Mouse (Mus musculus) CH12.LX (cell line): Measurements from ENCODE around the gene Tctn1. TPM values are rescaled to one million over a fixed set of nuclear protein-coding genes. Genes with fewer than 3 reads are reported as not detected.

Source experiments
- DNase-seq: peaks from one replicate; pipeline ENCODE4 v3.0.0-alpha.2; 2013; ENCODE audit errors: extremely low read depth
- H3K27ac ChIP-seq: 2 replicates; pipeline ENCODE4 v1.5.1; 2012; ENCODE audit warnings: low read depth, mild to moderate bottlenecking, control low read depth, moderate library complexity; ENCODE audit not compliant: insufficient read depth
- H3K27me3 ChIP-seq: replicated peaks from 2 replicates; pipeline ENCODE3; 2012; ENCODE audit warnings: inconsistent platforms
- H3K36me3 ChIP-seq, 2 experiments: replicated peaks in 1 of 2; 2 replicates each; pipeline versions ENCODE3 to v1.6.1; 2012; ENCODE audit warnings: inconsistent platforms in 1 of 2, low read length in 1 of 2, mild to moderate bottlenecking in 1 of 2, mixed read lengths in 1 of 2, moderate library complexity in 1 of 2; ENCODE audit not compliant: control insufficient read depth in 1 of 2, insufficient read depth in 1 of 2
- H3K4me1 ChIP-seq, 2 experiments: 2 replicates each; pipeline ENCODE4 v1.6.1; 2012; ENCODE audit warnings: inconsistent platforms in 1 of 2, moderate library complexity in 1 of 2; ENCODE audit not compliant: insufficient read depth in 2 of 2, control insufficient read depth in 1 of 2
- H3K4me2 ChIP-seq: 2 replicates; pipeline ENCODE4 v1.6.1; 2012; ENCODE audit warnings: low read depth, mild to moderate bottlenecking, control low read depth; ENCODE audit not compliant: poor library complexity, insufficient read depth, severe bottlenecking
- H3K4me3 ChIP-seq, 3 experiments: fragments of 150-350 bp in 1 of 3; sonication (generic) in 1 of 3; replicated peaks in 1 of 3; 2 replicates each; pipeline versions ENCODE3 to v1.5.1; 2011 to 2012; ENCODE audit warnings: low read depth in 2 of 3, low read length in 2 of 3, mild to moderate bottlenecking in 2 of 3, moderate library complexity in 2 of 3, control low read depth in 1 of 3, improper control_type of control experiment in 1 of 3, inconsistent platforms in 1 of 3, mixed read lengths in 1 of 3; ENCODE audit not compliant: poor library complexity in 1 of 3
- H3K79me2 ChIP-seq: replicated peaks from 2 replicates; pipeline ENCODE4 v1.6.1; 2012; ENCODE audit warnings: mild to moderate bottlenecking, moderate library complexity; ENCODE audit not compliant: control insufficient read depth, poor library complexity, insufficient read depth, severe bottlenecking; ENCODE audit errors: extremely low read depth
- H3K9ac ChIP-seq: 2 replicates; pipeline ENCODE4 v1.6.1; 2012; ENCODE audit warnings: low read depth, mild to moderate bottlenecking, control low read depth, moderate library complexity; ENCODE audit not compliant: insufficient read depth
- H3K9me3 ChIP-seq: replicated peaks from 2 replicates; pipeline ENCODE3; 2012; ENCODE audit warnings: low read length, inconsistent platforms, mixed read lengths
- BHLHE40 ChIP-seq: IDR thresholded peaks from 2 replicates; pipeline ENCODE4 v1.6.1; 2011; ENCODE audit warnings: mild to moderate bottlenecking, low read depth, low read length, improper control_type of control experiment
- CHD2 ChIP-seq: IDR thresholded peaks from 2 replicates; pipeline ENCODE4 v1.6.1; 2011; ENCODE audit warnings: low read length, improper control_type of control experiment
- CTCF ChIP-seq, 2 experiments: IDR thresholded peaks in 1 of 2; conservative IDR thresholded peaks in 1 of 2; 2 replicates each; pipeline ENCODE4 v1.5.1; 2011 to 2012; ENCODE audit warnings: low read depth in 2 of 2, low read length in 2 of 2, improper control_type of control experiment in 1 of 2, inconsistent platforms in 1 of 2, mild to moderate bottlenecking in 1 of 2, moderate library complexity in 1 of 2
- ETS1 ChIP-seq: conservative IDR thresholded peaks from 2 replicates; pipeline ENCODE4 v1.6.1; 2012; ENCODE audit warnings: low read depth, mild to moderate bottlenecking, inconsistent platforms, low read length, improper control_type of control experiment, moderate library complexity
- GABPA ChIP-seq: IDR thresholded peaks from 2 replicates; pipeline ENCODE4 v1.6.1; 2012; ENCODE audit warnings: low read depth, low read length, improper control_type of control experiment, inconsistent platforms; ENCODE audit not compliant: insufficient replicate concordance
- HCFC1 ChIP-seq: IDR thresholded peaks from 2 replicates; pipeline ENCODE4 v1.6.1; 2012; ENCODE audit warnings: low read depth, mild to moderate bottlenecking, inconsistent platforms, low read length, improper control_type of control experiment
- IRF4 ChIP-seq: IDR thresholded peaks from 2 replicates; pipeline ENCODE4 v1.6.1; 2014; ENCODE audit warnings: low read depth, mild to moderate bottlenecking, inconsistent platforms, low read length, improper control_type of control experiment
- JUN ChIP-seq: IDR thresholded peaks from 2 replicates; pipeline ENCODE4 v1.6.1; 2011; ENCODE audit warnings: low read depth, mild to moderate bottlenecking, low read length, improper control_type of control experiment, moderate library complexity; ENCODE audit not compliant: insufficient read depth
- JUND ChIP-seq: conservative IDR thresholded peaks from 2 replicates; pipeline ENCODE4 v1.6.1; 2011; ENCODE audit warnings: low read depth, low read length, improper control_type of control experiment
- MAFK ChIP-seq: IDR thresholded peaks from 2 replicates; pipeline ENCODE4 v1.6.1; 2011; ENCODE audit warnings: low read length, improper control_type of control experiment; ENCODE audit not compliant: insufficient replicate concordance
- MEF2A ChIP-seq: IDR thresholded peaks from 2 replicates; pipeline ENCODE4 v1.6.1; 2014; ENCODE audit warnings: low read depth, mild to moderate bottlenecking, inconsistent platforms, low read length, improper control_type of control experiment, borderline replicate concordance
- MYC ChIP-seq: IDR thresholded peaks from 2 replicates; pipeline ENCODE4 v1.6.1; 2011; ENCODE audit warnings: low read depth, mild to moderate bottlenecking, improper control_type of control experiment, low read length
- NELFE ChIP-seq: IDR thresholded peaks from 2 replicates; pipeline ENCODE4 v1.6.1; 2011; ENCODE audit warnings: low read depth, low read length, improper control_type of control experiment
- NRF1 ChIP-seq: IDR thresholded peaks from 2 replicates; pipeline ENCODE4 v1.6.1; 2014; ENCODE audit warnings: low read depth, mild to moderate bottlenecking, inconsistent platforms, low read length, improper control_type of control experiment, moderate library complexity
- PAX5 ChIP-seq: IDR thresholded peaks from 2 replicates; pipeline ENCODE4 v1.6.1; 2012; ENCODE audit warnings: low read length, inconsistent platforms, mixed read lengths
- POLR2A ChIP-seq: IDR thresholded peaks from 2 replicates; pipeline ENCODE4 v1.6.1; 2011; ENCODE audit warnings: low read depth, mild to moderate bottlenecking, improper control_type of control experiment, low read length
- SIN3A ChIP-seq: IDR thresholded peaks from 2 replicates; pipeline ENCODE4 v1.6.1; 2012; ENCODE audit warnings: low read length, improper control_type of control experiment, inconsistent platforms
- SMC3 ChIP-seq: IDR thresholded peaks from 2 replicates; pipeline ENCODE4 v1.6.1; 2011; ENCODE audit warnings: low read depth, low read length, improper control_type of control experiment
- USF1 ChIP-seq: IDR thresholded peaks from 2 replicates; pipeline ENCODE4 v1.6.1; 2014; ENCODE audit warnings: low read depth, mild to moderate bottlenecking, inconsistent platforms, low read length, improper control_type of control experiment
- ZC3H11A ChIP-seq: IDR thresholded peaks from 2 replicates; pipeline ENCODE4 v1.6.1; 2012; ENCODE audit warnings: low read depth, mild to moderate bottlenecking, inconsistent platforms, low read length, improper control_type of control experiment
- ZMIZ1 ChIP-seq: IDR thresholded peaks from 2 replicates; pipeline ENCODE4 v1.6.1; 2012; ENCODE audit warnings: low read depth, mild to moderate bottlenecking, inconsistent platforms, low read length, improper control_type of control experiment
- ZNF384 ChIP-seq: IDR thresholded peaks from 2 replicates; pipeline ENCODE4 v1.6.1; 2012; ENCODE audit warnings: low read depth, low read length, improper control_type of control experiment, inconsistent platforms
- dilution Hi-C: fragments of 300-500 bp; cut with MboI; formaldehyde crosslinking; loops from 2 replicates; pipeline ENCODE4 v1.14.3; 2020; ENCODE audit warnings: low sequenced_read_pairs; ENCODE audit not compliant: extremely low pct_unique_long_range_greater_than_20kb, extremely low pct_ligation_motif_present
- in situ Hi-C: fragments of 300-500 bp; cut with MboI; formaldehyde crosslinking; loops from 3 replicates; pipeline ENCODE4 v1.14.3; 2019; ENCODE audit warnings: low sequenced_read_pairs, low pct_ligation_motif_present, low pct_unique_long_range_greater_than_20kb, mixed read lengths
- polyA plus RNA-seq: library from polyadenylated mRNA; unstranded; fragments of >175 nt; gene quantifications from 2 replicates; pipeline ENCODE4 v1.2.1, GENCODE M21; 2012; ENCODE audit warnings: low read depth; ENCODE audit not compliant: insufficient read length
- total RNA-seq, 2 experiments: library from RNA; depleted of rRNA; stranded (reverse); fragments of 300-350 nt in 1 of 2; fragments of >200 nt in 1 of 2; gene quantifications; 2 replicates each; pipeline ENCODE4 v1.2.3; 2012 to 2014

The Tctn1 gene
- total and polyA plus RNA-seq, 3 experiments = 2.9 to 8.8 (median 3.7) TPM

DNA sequence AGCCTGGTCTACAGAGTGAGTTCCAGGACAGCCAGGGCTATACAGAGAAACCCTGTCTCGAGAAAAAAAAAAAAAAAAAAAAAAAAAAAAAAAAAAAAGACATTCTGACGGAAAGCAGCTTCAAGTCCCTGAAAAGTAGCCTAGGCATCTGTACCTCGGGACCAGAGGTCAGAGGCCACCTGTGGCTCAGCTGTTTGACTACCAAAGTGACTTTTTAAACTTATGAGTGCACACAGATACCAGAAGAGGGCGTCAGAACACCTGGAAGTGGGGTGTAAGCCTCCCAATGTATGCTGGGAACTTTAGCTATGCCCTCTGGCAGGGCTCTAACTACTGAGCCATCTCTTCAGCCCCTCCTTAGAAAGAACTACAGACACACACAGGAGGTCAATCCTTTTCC is 71.9 kb downstream of the Tctn1 start (continued):
- TF ChIP-seq BHLHE40 (no peak; the same call in 1 of the 2 replicates), MAFK (no peak), GABPA (no peak), ZNF384 (peak; percentile 73)

DNA sequence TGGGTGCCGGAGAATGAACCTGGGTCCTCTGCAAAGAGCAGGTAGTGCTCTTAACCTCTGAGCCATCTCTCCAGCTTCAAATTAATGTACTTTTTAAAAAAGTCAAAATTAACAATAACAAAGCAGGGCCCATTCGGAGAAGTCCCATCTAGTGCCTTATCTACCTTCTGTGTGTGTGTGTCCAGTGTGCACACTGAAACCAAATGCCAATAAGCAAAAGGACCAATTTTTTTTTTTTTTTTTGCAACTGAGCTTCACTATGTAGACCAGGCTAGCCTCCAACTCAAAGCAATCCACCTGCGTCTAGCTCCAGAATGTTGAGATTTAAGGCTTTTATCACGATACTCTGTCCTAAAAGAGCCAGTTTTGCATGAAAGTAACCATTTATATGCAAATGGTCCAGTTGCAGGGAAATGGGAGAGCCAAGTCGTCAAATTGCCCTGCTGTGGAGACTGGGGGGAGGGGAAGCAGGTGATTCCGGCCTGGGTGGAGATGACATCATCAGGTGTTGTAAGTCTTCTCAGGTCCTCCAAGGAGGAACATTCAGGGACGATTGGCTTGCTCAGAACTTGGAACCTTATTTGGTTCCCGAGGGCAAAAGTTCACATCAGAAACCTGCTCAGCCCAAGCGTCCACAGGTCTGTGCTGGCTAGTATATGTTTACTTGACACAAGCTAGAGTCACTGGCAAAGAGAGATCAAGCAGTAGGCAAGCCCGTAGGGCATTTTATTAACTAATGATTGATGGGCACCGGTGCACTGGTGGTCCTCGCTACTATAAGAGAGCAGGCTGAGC is 72.8 kb downstream of the Tctn1 start:
- H3K9ac ChIP-seq = no peak overlapping the region
- H3K4me3 ChIP-seq = no peak overlapping the region
- no peaks in the 10 kb centered on the region for H3K27me3 ChIP-seq
- no peak overlapping the region for H3K27ac ChIP-seq
- no peak for DNase-seq
- peaks cover 7 to 30% of the 10 kb centered on the region in 2 experiments for H3K4me1 ChIP-seq
- in situ Hi-C loops = no loop called here
- H3K79me2 ChIP-seq = no peaks in the 10 kb centered on the region
- no peaks in the 10 kb centered on the region for H3K9me3 ChIP-seq
- TF ChIP-seq POLR2A = no peak
- 0 out of 2 replicates have a peak, but pooled peaks have one; percentile 24 for TF ChIP-seq CHD2
- no peak for TF ChIP-seq SIN3A
- TF ChIP-seq, all 38 proteins: peak for 1
- dilution Hi-C loops = no loop called here
- Histone ChIP-seq H3K4me2 (no peak overlapping the region), H3K36me3 (no peaks in the 10 kb centered on the region)

DNA sequence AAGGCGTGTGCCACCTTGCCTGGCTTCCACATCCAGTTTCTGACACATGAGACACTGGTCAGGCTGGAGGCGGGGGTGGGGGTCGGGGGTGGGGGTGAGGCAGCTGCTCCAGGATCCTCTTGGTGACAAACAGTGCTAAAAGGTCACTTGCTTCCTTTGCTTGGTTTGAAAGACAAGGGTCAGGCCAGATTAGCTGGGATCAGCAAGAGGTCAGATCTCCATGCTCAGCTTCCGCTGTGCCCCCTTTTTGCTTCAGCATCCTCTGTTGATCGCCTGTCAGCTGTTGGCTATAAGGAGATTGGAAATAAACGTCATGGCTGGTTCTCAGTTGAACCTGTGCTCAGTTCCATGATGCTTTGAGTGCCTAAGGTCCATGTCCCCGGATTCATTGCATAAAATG is 73.8 kb downstream of the Tctn1 start:
- Histone ChIP-seq H3K4me2 (no peak overlapping the region), H3K9me3 (peaks cover under 1% of the 10 kb centered on the region), H3K36me3 (no peaks in the 10 kb centered on the region), H3K27me3 (no peaks in the 10 kb centered on the region), H3K4me3 (no peak overlapping the region), H3K9ac (no peak overlapping the region), H3K79me2 (no peaks in the 10 kb centered on the region), H3K27ac (no peak overlapping the region), H3K4me1 (peaks cover 7 to 30% of the 10 kb centered on the region in 2 experiments)
- dilution Hi-C loops = no loop called here
- no peak for TF ChIP-seq ZMIZ1
- TF ChIP-seq PAX5 = no peak
- no peak for TF ChIP-seq JUN
- no peak for TF ChIP-seq MYC
- in situ Hi-C loops = no loop called here
- DNase-seq = no peak

DNA sequence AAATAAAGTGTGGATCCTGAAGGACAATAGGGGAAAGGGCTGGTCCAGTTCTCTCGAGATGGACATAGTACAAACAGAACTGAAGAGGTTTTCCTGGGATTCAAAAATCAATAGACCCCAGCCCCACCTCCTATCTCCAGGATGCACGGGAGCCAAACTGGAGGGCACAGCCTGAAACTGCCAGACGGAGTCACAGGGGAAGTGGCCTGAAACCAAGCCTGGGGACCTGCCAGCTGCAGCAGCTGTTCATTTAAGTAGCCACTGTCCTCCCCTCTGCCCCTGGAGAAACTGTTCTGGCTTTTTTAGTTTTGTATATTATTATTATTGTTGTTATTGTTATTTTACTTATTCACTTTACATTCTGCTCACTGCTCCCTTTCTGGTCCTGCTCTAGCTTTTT is 75.1 kb downstream of the Tctn1 start:
- H3K27me3 ChIP-seq = no peaks in the 10 kb centered on the region
- TF ChIP-seq ZC3H11A (no peak), GABPA (no peak), SIN3A (no peak), HCFC1 (no peak), CHD2 (no peak), JUN (no peak), MEF2A (no peak), JUND (no peak), NELFE (no peak), ETS1 (no peak), SMC3 (no peak), MYC (no peak), USF1 (no peak), CTCF (conservative IDR thresholded peaks at IDR 0.05 in 1 of 2, IDR thresholded peaks at IDR 0.05 in 1 of 2; ENCODE audit: low read depth in 2 of 2, low read length in 2 of 2) (no peak), IRF4 (no peak), ZMIZ1 (no peak), NRF1 (no peak)

More for the DNA sequence above, 75.1 kb downstream of the Tctn1 start:
- Histone ChIP-seq H3K27ac (no peak overlapping the region), H3K9ac (no peak overlapping the region), H3K4me3 (no peak overlapping the region), H3K4me2 (no peak overlapping the region), H3K36me3 (no peaks in the 10 kb centered on the region), H3K4me1 (peaks cover 7 to 34% of the 10 kb centered on the region in 2 experiments), H3K79me2 (no peaks in the 10 kb centered on the region), H3K9me3 (peaks cover 11% of the 10 kb centered on the region)
- dilution Hi-C loops = no loop called here
- in situ Hi-C loops = loop anchor here (5.0 kb wide), 1 partner anchor 57 kb away; no protein-coding TSS in a partner anchor
- no peak for DNase-seq
